Mouse (Mus musculus): ENCODE data around the gene Gm11554.
"Not testable (repeated sequence)": the region's sequence is repeated elsewhere in the genome, so short reads cannot be mapped to it uniquely, and the experiment has no call there.

Gm11554 gene

DNA sequence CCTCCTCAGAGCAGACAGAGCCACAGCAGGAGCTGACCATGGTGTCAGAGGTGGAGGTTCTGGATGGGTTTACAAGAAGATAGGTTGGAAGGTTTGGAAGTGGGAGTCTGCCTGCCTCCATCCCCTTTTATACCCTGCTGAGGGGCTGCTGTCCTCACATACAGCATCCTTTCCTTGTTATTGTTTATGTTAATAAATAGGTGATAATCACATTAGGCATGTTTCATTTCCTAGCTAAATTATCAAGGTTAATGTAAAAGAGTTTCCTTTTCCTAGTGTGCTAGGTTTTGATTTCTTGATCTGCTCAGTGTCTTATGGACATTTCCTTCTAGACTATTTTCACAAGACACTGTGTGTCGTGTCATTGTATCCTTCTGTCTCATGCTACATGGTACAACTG is at the start of gene Gm11554:
Gm11554 (minus strand) TSS at position 101 of the 400 bp plus-strand sequence.
- DNase-seq (ENCODE audit: low spot score in 2 of 2), result not testable (repeated sequence)

GRCm38 (mm10) chr11:99851508-99851907 is 47.3 kb upstream of the Gm11554 start, which contains the start of gene Krtap4-16:
Krtap4-16 (minus strand) TSS chr11:99851608.
- no peak for DNase-seq (ENCODE audit: low spot score in 2 of 2)

DNA sequence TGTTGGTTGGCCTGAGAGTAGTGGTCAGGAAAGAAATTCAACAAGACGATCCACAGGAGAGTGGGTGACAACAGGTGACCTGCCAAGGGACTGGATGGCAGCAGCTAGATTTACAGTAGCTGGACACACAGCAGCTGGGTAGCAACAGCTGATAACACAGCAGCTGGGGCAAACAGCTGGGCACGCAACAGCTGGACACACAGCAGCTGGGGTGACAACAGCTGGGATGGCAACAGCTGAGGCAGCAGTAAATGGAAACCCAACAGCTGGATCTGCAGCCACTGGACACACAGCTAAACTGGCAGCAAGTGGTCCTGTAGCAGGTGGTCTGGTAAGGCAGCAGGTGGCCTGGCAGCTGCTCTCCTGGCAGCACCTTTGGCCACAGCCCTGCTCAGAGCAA is 42.5 kb upstream of the Gm11554 start:
- DNase-seq (ENCODE audit: low spot score in 2 of 2), result no peak

- no peak for DNase-seq (ENCODE audit: low spot score in 2 of 2)
Measured at GRCm38 (mm10) chr11:99842185-99842584, 37.9 kb upstream of the Gm11554 start.

- no peak for DNase-seq (ENCODE audit: low spot score in 2 of 2)
Measured at GRCm38 (mm10) chr11:99837966-99838365, 33.7 kb upstream of the Gm11554 start, which contains the start of gene 2300003K06Rik. 2300003K06Rik (minus strand) TSS chr11:99838066.

DNA sequence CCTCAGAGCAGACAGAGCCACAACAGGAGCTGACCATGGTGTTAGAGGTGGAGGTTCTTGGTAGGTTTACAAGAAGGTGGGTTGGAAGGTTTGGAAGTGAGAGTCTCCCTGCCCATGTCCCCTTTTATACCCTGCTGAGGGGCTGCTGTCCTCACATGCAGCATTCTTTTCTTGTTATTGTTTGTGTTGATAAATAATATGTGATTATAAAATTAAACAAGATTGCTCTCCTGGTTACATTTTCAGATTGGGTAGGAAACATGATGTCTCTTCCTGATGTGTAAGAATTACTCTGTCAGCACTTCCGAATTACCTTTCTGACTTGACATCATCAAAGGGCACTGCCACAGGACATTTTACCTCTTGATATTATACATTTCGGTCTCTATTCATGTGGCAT is 11.3 kb upstream of the Gm11554 start, which contains the start of gene Gm11564:
Gm11564 (minus strand) TSS at position 101 of the 400 bp plus-strand sequence.
- DNase-seq (ENCODE audit: low spot score in 2 of 2), result not testable (repeated sequence)

DNA sequence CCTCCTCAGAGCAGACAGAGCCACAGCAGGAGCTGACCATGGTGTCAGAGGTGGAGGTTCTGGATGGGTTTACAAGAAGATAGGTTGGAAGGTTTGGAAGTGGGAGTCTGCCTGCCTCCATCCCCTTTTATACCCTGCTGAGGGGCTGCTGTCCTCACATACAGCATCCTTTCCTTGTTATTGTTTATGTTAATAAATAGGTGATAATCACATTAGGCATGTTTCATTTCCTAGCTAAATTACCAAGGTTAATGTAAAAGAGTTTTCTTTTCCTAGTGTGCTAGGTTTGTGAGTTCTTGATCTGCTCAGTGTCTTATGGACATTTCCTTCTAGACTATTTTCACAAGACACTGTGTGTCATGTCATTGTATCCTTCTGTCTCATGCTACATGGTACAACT is 5.5 kb upstream of the Gm11554 start, which contains the start of gene Krtap4-13:
Krtap4-13 (minus strand) TSS at position 101 of the 400 bp plus-strand sequence.
- DNase-seq (ENCODE audit: low spot score in 2 of 2), result not testable (repeated sequence)

GRCm38 (mm10) chr11:99798832-99799231 is 5.4 kb downstream of the Gm11554 start, which contains the start of gene Gm11569:
Gm11569 (minus strand) TSS chr11:99798932.
- DNase-seq (ENCODE audit: low spot score in 2 of 2), result not testable (repeated sequence)

DNA sequence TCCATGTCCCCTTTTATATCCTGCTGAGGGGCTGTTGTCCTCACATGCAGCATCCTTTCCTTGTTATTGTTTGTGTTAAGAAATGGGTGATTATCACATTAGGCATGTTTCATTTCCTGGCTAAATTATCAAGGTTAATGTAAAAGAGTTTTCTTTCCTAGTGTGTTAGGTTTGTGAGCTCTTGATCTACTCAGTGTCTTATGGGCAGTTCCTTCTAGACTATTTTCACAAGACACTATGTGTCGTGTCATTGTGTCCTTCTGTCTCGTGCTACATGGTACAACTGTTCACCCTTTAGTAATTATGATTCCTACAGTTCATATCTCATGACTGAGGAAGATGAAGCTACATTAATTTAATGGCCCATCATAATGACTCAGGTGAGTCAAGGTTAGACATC is 10.9 kb downstream of the Gm11554 start, which contains the start of gene Gm11596:
Gm11596 (minus strand) TSS at position 101 of the 400 bp plus-strand sequence.
- DNase-seq (ENCODE audit: low spot score in 2 of 2), result no peak

- DNase-seq (ENCODE audit: low spot score in 2 of 2), result not testable (repeated sequence)
Measured at GRCm38 (mm10) chr11:99784900-99785299, 19.3 kb downstream of the Gm11554 start, which contains the start of gene Krtap4-9. Krtap4-9 (plus strand) TSS chr11:99785200.

DNA sequence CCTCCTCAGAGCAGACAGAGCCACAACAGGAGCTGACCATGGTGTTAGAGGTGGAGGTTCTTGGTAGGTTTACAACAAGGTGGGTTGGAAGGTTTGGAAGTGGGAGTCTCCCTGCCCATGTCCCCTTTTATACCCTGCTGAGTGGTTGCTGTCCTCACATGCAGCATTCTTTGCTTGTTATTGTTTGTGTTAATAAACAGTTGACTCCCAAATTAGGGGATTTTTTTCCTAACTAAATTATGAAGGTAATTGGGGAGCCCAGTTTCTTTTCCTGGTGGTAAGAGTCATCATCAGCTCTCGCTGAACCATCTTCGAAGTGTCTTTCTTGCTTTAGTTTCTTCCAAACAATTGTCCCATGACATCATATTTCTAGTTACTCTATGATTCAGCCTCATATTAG is 23.6 kb downstream of the Gm11554 start, which contains the start of gene Krtap4-8:
Krtap4-8 (minus strand) TSS at position 101 of the 400 bp plus-strand sequence.
- no peak for DNase-seq (ENCODE audit: low spot score in 2 of 2)

- no peak for DNase-seq (ENCODE audit: low spot score in 2 of 2)
Measured at GRCm38 (mm10) chr11:99778401-99778800, 25.8 kb downstream of the Gm11554 start.

- DNase-seq (ENCODE audit: low spot score in 2 of 2), result not testable (repeated sequence)
Measured at GRCm38 (mm10) chr11:99772813-99773212, 31.4 kb downstream of the Gm11554 start, which contains the start of gene Gm11595. Gm11595 (minus strand) TSS chr11:99772913.

DNA sequence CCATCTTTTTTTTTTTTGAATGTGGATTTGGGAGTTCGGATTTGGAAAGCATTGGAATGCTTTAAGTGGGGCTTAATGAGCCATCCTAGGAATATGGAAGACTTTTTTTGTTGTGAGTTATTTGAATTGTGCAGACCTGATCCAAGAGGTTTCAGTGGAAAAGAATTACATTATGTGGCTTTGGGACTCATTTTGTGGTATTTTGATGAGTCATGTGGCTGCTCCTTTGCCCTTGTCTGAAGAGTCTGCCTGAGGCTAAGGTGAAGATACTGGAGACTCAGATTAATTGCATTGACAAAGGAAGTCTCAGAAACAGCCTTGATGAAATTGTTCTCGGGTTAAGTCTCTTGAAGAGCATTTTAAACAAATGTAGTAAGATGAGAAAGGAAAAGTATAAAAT is 35.8 kb downstream of the Gm11554 start:
- DNase-seq (ENCODE audit: low spot score in 2 of 2), result no peak

GRCm38 (mm10) chr11:99758877-99759276 is 45.4 kb downstream of the Gm11554 start:
- no peak for DNase-seq (ENCODE audit: low spot score in 2 of 2)
